Mouse (Mus musculus) forebrain, embryonic 14.5 days (tissue): Measurements from ENCODE around the gene Wdr91. TPM values are rescaled to one million over a fixed set of nuclear protein-coding genes. Genes with fewer than 3 reads are reported as not detected.

Source experiments
- ATAC-seq: fragments of 200-750 bp; cut with Nextera tagmentation; 2 replicates; pipeline ENCODE4 v1.8.0; 2017; ENCODE audit warnings: mild to moderate bottlenecking, moderate library complexity
- DNase-seq: peaks from one replicate; pipeline ENCODE4 v3.0.0-alpha.2; 2015; ENCODE audit warnings: low spot score
- H3K27ac ChIP-seq: fragments of 300-500 bp; sonication (generic); 2 replicates; pipeline ENCODE4 v1.5.1; 2014; ENCODE audit warnings: low read depth, mild to moderate bottlenecking, control low read depth, low read length, moderate library complexity
- H3K27me3 ChIP-seq: fragments of 300-500 bp; sonication (generic); replicated peaks from 2 replicates; pipeline ENCODE4 v1.6.1; 2014; ENCODE audit warnings: low read length, control low read depth, mixed read lengths; ENCODE audit not compliant: control insufficient read depth, insufficient read depth
- H3K36me3 ChIP-seq: fragments of 300-500 bp; sonication (generic); 2 replicates; pipeline ENCODE4 v1.6.1; 2014; ENCODE audit warnings: low read length, control low read depth; ENCODE audit not compliant: control insufficient read depth, insufficient read depth
- H3K4me1 ChIP-seq: fragments of 300-500 bp; sonication (generic); 2 replicates; pipeline ENCODE4 v1.6.1; 2014; ENCODE audit warnings: antibody characterized with exemption, low read length, control low read depth; ENCODE audit not compliant: control insufficient read depth, insufficient read depth
- H3K4me2 ChIP-seq: fragments of 300-500 bp; sonication (generic); 2 replicates; pipeline ENCODE4 v1.6.1; 2014; ENCODE audit warnings: mild to moderate bottlenecking, control low read depth, low read length
- H3K4me3 ChIP-seq: fragments of 300-500 bp; sonication (generic); 2 replicates; pipeline ENCODE4 v1.5.1; 2014; ENCODE audit warnings: low read depth, low read length, control low read depth
- H3K9ac ChIP-seq: fragments of 300-500 bp; sonication (generic); 2 replicates; pipeline ENCODE4 v1.6.1; 2014; ENCODE audit warnings: mild to moderate bottlenecking, low read length, control low read depth, moderate library complexity
- H3K9me3 ChIP-seq: fragments of 300-500 bp; sonication (generic); replicated peaks from 2 replicates; pipeline ENCODE4 v1.6.1; 2016; ENCODE audit warnings: low read length, control low read depth, mixed read lengths; ENCODE audit not compliant: control insufficient read depth
- WGBS: fragments of 180-500 bp; shearing (Covaris S2); extraction: QIAGEN DNeasy Blood & Tissue Kit; methylation state at CpG from one replicate; pipeline ENCODE4 v1.1.7; 2014; 5-methylcytosine and 5-hydroxymethylcytosine counted together
- polyA plus RNA-seq: library from polyadenylated mRNA; unstranded; fragments of >200 nt; fragmentation: Nextera tagmentation; extraction: Ambion mirVana; gene quantifications from 2 replicates; pipeline ENCODE4 v1.2.1, GENCODE M21; 2014

The Wdr91 gene
- polyA plus RNA-seq, 1 experiment from 2014 or later, result 11.0 TPM

- WGBS, result 79% methylated on average over 9 of the region's 9 CpGs
- H3K4me2 ChIP-seq, result no peak overlapping the region
- DNase-seq (no peak), ATAC-seq (no peak)
- no peak overlapping the region for H3K9ac ChIP-seq
- H3K36me3 ChIP-seq, result no peaks in the 10 kb centered on the region
- no peaks in the 10 kb centered on the region for H3K27me3 ChIP-seq
- H3K9me3 ChIP-seq, result no peaks in the 10 kb centered on the region
- H3K27ac ChIP-seq, result no peak overlapping the region
- no peak overlapping the region for H3K4me3 ChIP-seq
- no peaks in the 10 kb centered on the region for H3K4me1 ChIP-seq
These were observed 46.7 kb downstream of the Wdr91 start for GRCm38 (mm10) chr6:34863786-34864514.

DNA sequence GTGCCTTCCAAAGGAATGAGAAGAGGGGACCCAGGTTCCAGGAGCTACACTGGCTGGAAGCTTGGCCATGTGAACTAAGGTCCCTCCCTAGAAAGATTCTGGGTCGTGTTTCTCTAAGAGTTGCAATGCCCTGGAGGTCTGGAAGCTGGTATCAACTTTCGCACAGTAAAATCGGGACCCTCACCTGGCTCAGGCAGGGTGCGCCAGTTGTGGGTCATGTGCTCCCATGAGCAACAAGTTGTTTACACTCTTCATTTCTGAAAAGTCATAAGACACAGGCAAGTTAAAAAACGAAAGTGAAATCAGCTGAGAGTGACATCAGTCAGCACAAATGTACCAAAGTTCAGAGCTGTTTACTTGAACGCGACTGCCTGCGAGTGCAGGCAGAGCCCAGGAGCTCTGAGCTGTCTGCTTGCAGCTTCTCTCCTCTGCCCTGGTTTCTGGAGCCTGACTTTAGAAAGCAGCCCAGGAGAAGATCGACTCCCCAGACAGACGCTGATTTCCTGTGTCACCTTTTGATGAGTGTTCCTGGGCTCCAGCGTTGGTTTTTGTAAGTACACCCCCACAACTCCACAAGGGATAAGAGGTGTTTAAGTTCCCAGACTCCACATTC is 47.8 kb downstream of the Wdr91 start, which contains the start of gene Tmem140:
Tmem140 (plus strand) TSS at position 356 of the 613 bp plus-strand sequence.
- H3K4me3 ChIP-seq, result no peak within 1 kb of the TSS
- 72% methylated on average over 11 of the region's 11 CpGs for WGBS
- no peak within 1 kb of the TSS for H3K27ac ChIP-seq
- H3K4me2 ChIP-seq, result no peak within 1 kb of the TSS
- no peak for ATAC-seq
- no peak for DNase-seq
- H3K27me3 ChIP-seq, result no peaks in the 10 kb centered on the region
- H3K36me3 ChIP-seq, result no peaks in the 10 kb centered on the region
- H3K9ac ChIP-seq, result no peak within 1 kb of the TSS
- H3K9me3 ChIP-seq, result no peaks in the 10 kb centered on the region
- H3K4me1 ChIP-seq, result no peaks in the 10 kb centered on the region

GRCm38 (mm10) chr6:34862381-34862780 is 48.3 kb downstream of the Wdr91 start:
- H3K9me3 ChIP-seq, result no peaks in the 10 kb centered on the region
- no peak overlapping the region for H3K4me3 ChIP-seq
- no peaks in the 10 kb centered on the region for H3K4me1 ChIP-seq
- H3K9ac ChIP-seq, result no peak overlapping the region
- H3K27me3 ChIP-seq, result no peaks in the 10 kb centered on the region
- no peak for DNase-seq
- 93% methylated on average over 6 of the region's 6 CpGs for WGBS
- no peak for ATAC-seq
- no peak overlapping the region for H3K27ac ChIP-seq
- H3K4me2 ChIP-seq, result no peak overlapping the region
- H3K36me3 ChIP-seq, result no peaks in the 10 kb centered on the region

DNA sequence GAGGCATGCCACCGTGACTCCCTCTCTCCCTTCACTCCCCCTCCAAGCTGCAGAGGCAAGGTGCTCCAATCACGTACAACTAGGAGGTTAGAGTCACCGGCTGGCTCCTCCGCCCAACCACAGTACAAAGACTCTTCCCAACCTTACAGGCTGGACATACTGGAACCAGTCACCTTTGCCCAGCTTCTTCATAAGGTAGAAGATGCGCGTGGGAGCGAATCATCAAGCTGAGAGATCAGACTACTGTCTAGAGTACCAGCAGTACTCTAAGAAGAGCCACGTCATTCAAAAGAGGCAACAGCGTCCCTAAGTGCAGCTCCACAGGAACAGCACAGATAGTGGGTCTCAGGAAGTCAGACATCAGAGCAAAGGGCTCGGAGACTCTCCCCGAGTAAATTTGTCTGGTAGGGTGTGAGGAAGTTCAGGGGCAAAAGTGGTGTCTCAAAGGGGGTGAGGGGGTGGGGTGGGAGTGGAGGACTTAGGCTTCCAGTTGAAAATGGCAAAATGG is 49.1 kb downstream of the Wdr91 start:
- no peak overlapping the region for H3K4me2 ChIP-seq
- H3K9me3 ChIP-seq, result no peaks in the 10 kb centered on the region
- no peak overlapping the region for H3K9ac ChIP-seq
- no peaks in the 10 kb centered on the region for H3K4me1 ChIP-seq
- no peaks in the 10 kb centered on the region for H3K27me3 ChIP-seq
- no peak overlapping the region for H3K27ac ChIP-seq
- no peaks in the 10 kb centered on the region for H3K36me3 ChIP-seq
- no peak overlapping the region for H3K4me3 ChIP-seq
- no peak for ATAC-seq
- WGBS, result 93% methylated on average over 11 of the region's 11 CpGs
- DNase-seq, result no peak

DNA sequence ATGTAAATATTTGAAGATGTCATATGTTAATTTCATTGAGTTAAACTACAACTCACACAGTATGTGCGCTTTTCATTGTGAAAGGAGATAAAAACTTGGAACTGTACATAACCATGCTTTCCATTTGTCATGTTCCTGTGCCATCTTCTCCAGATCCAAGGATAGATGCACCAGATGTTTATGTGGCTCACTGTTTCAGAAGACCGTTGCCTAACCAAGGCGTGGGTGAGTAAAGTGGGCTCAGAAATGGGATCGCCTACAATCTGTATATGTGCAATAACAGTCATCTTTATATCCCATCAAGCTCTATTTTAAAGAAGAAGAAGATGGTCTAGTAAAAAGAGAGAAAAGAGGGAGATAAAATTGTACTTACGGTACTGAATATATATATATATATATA is 78.3 kb downstream of the Wdr91 start:
- H3K9me3 ChIP-seq, result no peaks in the 10 kb centered on the region
- H3K4me2 ChIP-seq, result no peak overlapping the region
- no peak for DNase-seq
- 96% methylated on average over 5 of the region's 5 CpGs for WGBS
- no peak overlapping the region for H3K4me3 ChIP-seq
- no peaks in the 10 kb centered on the region for H3K36me3 ChIP-seq
- H3K27me3 ChIP-seq, result no peaks in the 10 kb centered on the region
- H3K9ac ChIP-seq, result no peak overlapping the region
- H3K4me1 ChIP-seq, result no peaks in the 10 kb centered on the region
- no peak overlapping the region for H3K27ac ChIP-seq
- no peak for ATAC-seq

Other genes with a start within 250 kb of the Wdr91 start
- gene Agbl3, start 130.4 kb downstream of the Wdr91 start, polyA plus RNA-seq, result 8.2 and 9.7 TPM in 2 replicates
- gene Tmem140, start 47.7 kb downstream of the Wdr91 start, polyA plus RNA-seq, result 0.65 and 0.79 TPM in 2 replicates
- 7.9 and 8.0 TPM in 2 replicates for gene Cyren, start 32.8 kb downstream of the Wdr91 start, polyA plus RNA-seq
- gene Stra8, start 9.3 kb upstream of the Wdr91 start, polyA plus RNA-seq, result not detected in 2 replicates
- gene Slc23a4, start 77.5 kb upstream of the Wdr91 start, polyA plus RNA-seq, result 0.55 and 0.61 TPM in 2 replicates
- 33.3 and 35.2 TPM in 2 replicates for gene Cnot4, start 222.8 kb upstream of the Wdr91 start, polyA plus RNA-seq